16 mouse cellular contexts compared by ENCODE assay signal in genomic region chr5:149442277-149442660, GRCm38 (mm10). TPM values are rescaled to one million over a fixed set of nuclear protein-coding genes. Genes with fewer than 3 reads are reported as not detected.
A peak's percentile ranks its signal among the peaks of the same experiment; 100 is the strongest.
DNase-seq lines count a peak whose midpoint lies in the region; ATAC-seq and TF ChIP-seq lines count a peak whose summit lies in the region.
"Had no signal": no experiment of that assay in that cellular context is flagged by ENCODE, and none has a peak within 500 bp of the region (broad histone marks: within the 10 kb centered on the region; RNA-seq: fewer than 3 reads in every experiment).

No protein-coding gene starts in this region.

- TF ChIP-seq CTCF in lung, postnatal 0 days (IDR thresholded peaks at IDR 0.05) = no peak

- no peak for ATAC-seq in forebrain, embryonic 13.5 days
- ATAC-seq in midbrain, embryonic 13.5 days = no peak
- ATAC-seq in lung, postnatal 0 days = no peak
- ATAC-seq: activated CD4-positive, CD25-positive, alpha-beta regulatory T cell, adult 4 months; intestine, postnatal 0 days had no signal

- H3K27ac ChIP-seq in forebrain, embryonic 13.5 days = peak overlapping the region; percentile 99
- peak overlapping the region; percentile 97 for H3K27ac ChIP-seq in midbrain, embryonic 13.5 days
- no peak overlapping the region for H3K27ac ChIP-seq in lung, postnatal 0 days (ENCODE audit: low read length)
- H3K27ac ChIP-seq: stomach, embryonic 15.5 days had no signal

- 0 out of 2 replicates have a peak overlapping the region, but pooled peaks have one; percentile 17 for H3K4me2 ChIP-seq in forebrain, embryonic 13.5 days
- H3K4me2 ChIP-seq in midbrain, embryonic 13.5 days (replicated peaks) = 0 out of 2 replicates have a peak overlapping the region, but pooled peaks have one; percentile 1
- H3K4me2 ChIP-seq in lung, postnatal 0 days (replicated peaks; ENCODE audit: low read depth, low read length) = no peak overlapping the region
- H3K4me2 ChIP-seq: liver, embryonic 11.5 days; stomach, embryonic 15.5 days had no signal

- TF ChIP-seq EP300 in lung, postnatal 0 days (IDR thresholded peaks at IDR 0.05) = no peak

- DNase-seq in heart, postnatal 4 days = peak; percentile 23
- no peak for DNase-seq in heart, adult 9 months (ENCODE audit: low spot score in 2 of 2)
- peak; percentile 43 for DNase-seq in cerebellum, adult 9-11 months
- DNase-seq in adipocyte (ENCODE audit: low spot score) = no peak
- DNase-seq in lung, postnatal 0 days (ENCODE audit: low spot score) = no peak
- no peak for DNase-seq in left cerebral cortex, adult 11 months (ENCODE audit: low spot score)
- DNase-seq: kidney, postnatal 25 days; lung, postnatal 14 days had no signal

- H3K36me3 ChIP-seq in forebrain, embryonic 13.5 days (ENCODE audit: poor library complexity, severe bottlenecking) = no peaks in the 10 kb centered on the region
- no peaks in the 10 kb centered on the region for H3K36me3 ChIP-seq in midbrain, embryonic 13.5 days
- no peaks in the 10 kb centered on the region for H3K36me3 ChIP-seq in lung, postnatal 0 days (ENCODE audit: insufficient read depth, low read length)
- H3K36me3 ChIP-seq: stomach, embryonic 15.5 days had no signal

- H3K9me3 ChIP-seq in forebrain, embryonic 13.5 days (replicated peaks) = no peaks in the 10 kb centered on the region
- H3K9me3 ChIP-seq in midbrain, embryonic 13.5 days = no peaks in the 10 kb centered on the region
- H3K9me3 ChIP-seq in lung, postnatal 0 days (ENCODE audit: low read length) = no peaks in the 10 kb centered on the region
- H3K9me3 ChIP-seq: stomach, embryonic 15.5 days had no signal

- peaks cover 37% of the 10 kb centered on the region for H3K4me1 ChIP-seq in forebrain, embryonic 13.5 days
- peaks cover 44% of the 10 kb centered on the region for H3K4me1 ChIP-seq in midbrain, embryonic 13.5 days (replicated peaks)
- H3K4me1 ChIP-seq in lung, postnatal 0 days (ENCODE audit: insufficient read depth, low read depth, low read length) = no peaks in the 10 kb centered on the region; the same call in 1 of the 2 replicates

- H3K9ac ChIP-seq in forebrain, embryonic 13.5 days = no peak overlapping the region
- no peak overlapping the region for H3K9ac ChIP-seq in midbrain, embryonic 13.5 days (replicated peaks)
- H3K9ac ChIP-seq in lung, postnatal 0 days (replicated peaks; ENCODE audit: low read depth) = no peak overlapping the region
- H3K9ac ChIP-seq: stomach, embryonic 15.5 days had no signal

- 46% methylated on average over 15 of the region's 15 CpGs for WGBS in forebrain, embryonic 13.5 days
- WGBS in midbrain, embryonic 13.5 days = 41% methylated on average over 15 of the region's 15 CpGs
- WGBS in lung, postnatal 0 days = 61% methylated on average over 15 of the region's 15 CpGs

- H3K4me3 ChIP-seq in forebrain, embryonic 13.5 days = no peak overlapping the region
- H3K4me3 ChIP-seq in midbrain, embryonic 13.5 days (replicated peaks) = no peak overlapping the region
- H3K4me3 ChIP-seq in lung, postnatal 0 days (ENCODE audit: low read depth, low read length) = no peak overlapping the region
- H3K4me3 ChIP-seq: stomach, embryonic 15.5 days had no signal

- no peaks in the 10 kb centered on the region for H3K27me3 ChIP-seq in forebrain, embryonic 13.5 days
- no peaks in the 10 kb centered on the region for H3K27me3 ChIP-seq in midbrain, embryonic 13.5 days
- no peaks in the 10 kb centered on the region for H3K27me3 ChIP-seq in lung, postnatal 0 days (replicated peaks; ENCODE audit: insufficient read depth, low read length)
- H3K27me3 ChIP-seq: stomach, embryonic 15.5 days had no signal

RNA-seq across cellular contexts. Expression of gene Tex26, which starts 2.8 kb away (rescaled TPM):
- total RNA-seq in heart, postnatal 4 days (2021) = under 1 TPM in 1 of 2 experiments, not detected in 1; 0.60 TPM
- 2.2 and 3.1 TPM in 2 replicates for polyA plus RNA-seq in forebrain, embryonic 13.5 days (2015; fragmentation: Nextera tagmentation; extraction: Ambion mirVana)
- 2.3 and 2.5 TPM in 2 replicates for polyA plus RNA-seq in midbrain, embryonic 13.5 days (2015; fragmentation: Nextera tagmentation; extraction: Ambion mirVana)
- 3.0 and 4.9 TPM in 2 replicates for polyA plus RNA-seq in lung, postnatal 0 days (2015; fragmentation: Nextera tagmentation; extraction: Ambion mirVana)
- total RNA-seq: MEL had no signal
- polyA plus RNA-seq: activated CD4-positive, CD25-positive, alpha-beta regulatory T cell, adult 4 months; gonadal fat pad, adult 2 months had no signal

RNA-seq across cellular contexts. Expression of gene Medag, which starts 30.7 kb away (rescaled TPM):
- total RNA-seq in heart, postnatal 4 days (2021) = 10 to 100 TPM; 14.8 to 14.9 TPM
- 1.1 and 1.2 TPM in 2 replicates for polyA plus RNA-seq in forebrain, embryonic 13.5 days (2015; fragmentation: Nextera tagmentation; extraction: Ambion mirVana)
- polyA plus RNA-seq in midbrain, embryonic 13.5 days (2015; fragmentation: Nextera tagmentation; extraction: Ambion mirVana) = 1.9 and 2.3 TPM in 2 replicates
- 2.0 and 2.3 TPM in 2 replicates for polyA plus RNA-seq in lung, postnatal 0 days (2015; fragmentation: Nextera tagmentation; extraction: Ambion mirVana)
- total RNA-seq: MEL had no signal

Comparison
In these comparisons a context has a peak if more than half of its experiments do, and no peak if none do; other contexts are left out.
1. DNase-seq: peak in heart, postnatal 4 days (single experiment) and cerebellum, adult 9-11 months (single experiment); none in heart, adult 9 months (0 of 2), adipocyte (single experiment), lung, postnatal 0 days (single experiment) and left cerebral cortex, adult 11 months (single experiment).